Mouse (Mus musculus) CH12.LX (cell line): ENCODE data around the gene Spag5. TPM values are rescaled to one million over a fixed set of nuclear protein-coding genes. Genes with fewer than 3 reads are reported as not detected.

Experiments
- DNase-seq: peaks from one replicate; pipeline ENCODE4 v3.0.0-alpha.2; 2013; ENCODE audit errors: extremely low read depth
- H3K27ac ChIP-seq: 2 replicates; pipeline ENCODE4 v1.5.1; 2012; ENCODE audit warnings: low read depth, mild to moderate bottlenecking, control low read depth, moderate library complexity; ENCODE audit not compliant: insufficient read depth
- H3K27me3 ChIP-seq: replicated peaks from 2 replicates; pipeline ENCODE3; 2012; ENCODE audit warnings: inconsistent platforms
- H3K36me3 ChIP-seq, 2 experiments: replicated peaks in 1 of 2; 2 replicates each; pipeline versions ENCODE3 to v1.6.1; 2012; ENCODE audit warnings: inconsistent platforms in 1 of 2, low read length in 1 of 2, mild to moderate bottlenecking in 1 of 2, mixed read lengths in 1 of 2, moderate library complexity in 1 of 2; ENCODE audit not compliant: control insufficient read depth in 1 of 2, insufficient read depth in 1 of 2
- H3K4me1 ChIP-seq, 2 experiments: 2 replicates each; pipeline ENCODE4 v1.6.1; 2012; ENCODE audit warnings: inconsistent platforms in 1 of 2, moderate library complexity in 1 of 2; ENCODE audit not compliant: insufficient read depth in 2 of 2, control insufficient read depth in 1 of 2
- H3K4me2 ChIP-seq: 2 replicates; pipeline ENCODE4 v1.6.1; 2012; ENCODE audit warnings: low read depth, mild to moderate bottlenecking, control low read depth; ENCODE audit not compliant: poor library complexity, insufficient read depth, severe bottlenecking
- H3K4me3 ChIP-seq, 3 experiments: fragments of 150-350 bp in 1 of 3; sonication (generic) in 1 of 3; replicated peaks in 1 of 3; 2 replicates each; pipeline versions ENCODE3 to v1.5.1; 2011 to 2012; ENCODE audit warnings: low read depth in 2 of 3, low read length in 2 of 3, mild to moderate bottlenecking in 2 of 3, moderate library complexity in 2 of 3, control low read depth in 1 of 3, improper control_type of control experiment in 1 of 3, inconsistent platforms in 1 of 3, mixed read lengths in 1 of 3; ENCODE audit not compliant: poor library complexity in 1 of 3
- H3K79me2 ChIP-seq: replicated peaks from 2 replicates; pipeline ENCODE4 v1.6.1; 2012; ENCODE audit warnings: mild to moderate bottlenecking, moderate library complexity; ENCODE audit not compliant: control insufficient read depth, poor library complexity, insufficient read depth, severe bottlenecking; ENCODE audit errors: extremely low read depth
- H3K9ac ChIP-seq: 2 replicates; pipeline ENCODE4 v1.6.1; 2012; ENCODE audit warnings: low read depth, mild to moderate bottlenecking, control low read depth, moderate library complexity; ENCODE audit not compliant: insufficient read depth
- H3K9me3 ChIP-seq: replicated peaks from 2 replicates; pipeline ENCODE3; 2012; ENCODE audit warnings: low read length, inconsistent platforms, mixed read lengths
- CHD2 ChIP-seq: IDR thresholded peaks from 2 replicates; pipeline ENCODE4 v1.6.1; 2011; ENCODE audit warnings: low read length, improper control_type of control experiment
- CTCF ChIP-seq, 2 experiments: IDR thresholded peaks in 1 of 2; conservative IDR thresholded peaks in 1 of 2; 2 replicates each; pipeline ENCODE4 v1.5.1; 2011 to 2012; ENCODE audit warnings: low read depth in 2 of 2, low read length in 2 of 2, improper control_type of control experiment in 1 of 2, inconsistent platforms in 1 of 2, mild to moderate bottlenecking in 1 of 2, moderate library complexity in 1 of 2
- ELF1 ChIP-seq: IDR thresholded peaks from 2 replicates; pipeline ENCODE4 v1.6.1; 2014; ENCODE audit warnings: low read depth, mild to moderate bottlenecking, inconsistent platforms, low read length, improper control_type of control experiment
- EP300 ChIP-seq: IDR thresholded peaks from 2 replicates; pipeline ENCODE4 v1.6.1; 2011; ENCODE audit warnings: low read length, improper control_type of control experiment
- GABPA ChIP-seq: IDR thresholded peaks from 2 replicates; pipeline ENCODE4 v1.6.1; 2012; ENCODE audit warnings: low read depth, low read length, improper control_type of control experiment, inconsistent platforms; ENCODE audit not compliant: insufficient replicate concordance
- HCFC1 ChIP-seq: IDR thresholded peaks from 2 replicates; pipeline ENCODE4 v1.6.1; 2012; ENCODE audit warnings: low read depth, mild to moderate bottlenecking, inconsistent platforms, low read length, improper control_type of control experiment
- JUN ChIP-seq: IDR thresholded peaks from 2 replicates; pipeline ENCODE4 v1.6.1; 2011; ENCODE audit warnings: low read depth, mild to moderate bottlenecking, low read length, improper control_type of control experiment, moderate library complexity; ENCODE audit not compliant: insufficient read depth
- MAFK ChIP-seq: IDR thresholded peaks from 2 replicates; pipeline ENCODE4 v1.6.1; 2011; ENCODE audit warnings: low read length, improper control_type of control experiment; ENCODE audit not compliant: insufficient replicate concordance
- MAZ ChIP-seq: IDR thresholded peaks from 2 replicates; pipeline ENCODE4 v1.6.1; 2012; ENCODE audit warnings: low read depth, mild to moderate bottlenecking, inconsistent platforms, low read length, improper control_type of control experiment, moderate library complexity
- MEF2A ChIP-seq: IDR thresholded peaks from 2 replicates; pipeline ENCODE4 v1.6.1; 2014; ENCODE audit warnings: low read depth, mild to moderate bottlenecking, inconsistent platforms, low read length, improper control_type of control experiment, borderline replicate concordance
- MXI1 ChIP-seq: IDR thresholded peaks from 2 replicates; pipeline ENCODE4 v1.6.1; 2011; ENCODE audit warnings: mild to moderate bottlenecking, low read depth, low read length, improper control_type of control experiment
- NRF1 ChIP-seq: IDR thresholded peaks from 2 replicates; pipeline ENCODE4 v1.6.1; 2014; ENCODE audit warnings: low read depth, mild to moderate bottlenecking, inconsistent platforms, low read length, improper control_type of control experiment, moderate library complexity
- PAX5 ChIP-seq: IDR thresholded peaks from 2 replicates; pipeline ENCODE4 v1.6.1; 2012; ENCODE audit warnings: low read length, inconsistent platforms, mixed read lengths
- POLR2A ChIP-seq: IDR thresholded peaks from 2 replicates; pipeline ENCODE4 v1.6.1; 2011; ENCODE audit warnings: low read depth, mild to moderate bottlenecking, improper control_type of control experiment, low read length
- RAD21 ChIP-seq: IDR thresholded peaks from 2 replicates; pipeline ENCODE4 v1.6.1; 2011; ENCODE audit warnings: low read depth, mild to moderate bottlenecking, low read length, improper control_type of control experiment, moderate library complexity
- RCOR1 ChIP-seq: conservative IDR thresholded peaks from 2 replicates; pipeline ENCODE4 v1.6.1; 2012; ENCODE audit warnings: low read depth, mild to moderate bottlenecking, inconsistent platforms, low read length, improper control_type of control experiment
- SIN3A ChIP-seq: IDR thresholded peaks from 2 replicates; pipeline ENCODE4 v1.6.1; 2012; ENCODE audit warnings: low read length, improper control_type of control experiment, inconsistent platforms
- UBTF ChIP-seq: IDR thresholded peaks from 2 replicates; pipeline ENCODE4 v1.6.1; 2012; ENCODE audit warnings: low read depth, mild to moderate bottlenecking, inconsistent platforms, low read length, improper control_type of control experiment, moderate library complexity
- USF2 ChIP-seq: conservative IDR thresholded peaks from 2 replicates; pipeline ENCODE4 v1.6.1; 2011; ENCODE audit warnings: low read depth, low read length, improper control_type of control experiment
- ZC3H11A ChIP-seq: IDR thresholded peaks from 2 replicates; pipeline ENCODE4 v1.6.1; 2012; ENCODE audit warnings: low read depth, mild to moderate bottlenecking, inconsistent platforms, low read length, improper control_type of control experiment
- ZKSCAN1 ChIP-seq: IDR thresholded peaks from 2 replicates; pipeline ENCODE4 v1.6.1; 2012; ENCODE audit warnings: low read depth, inconsistent platforms, low read length, improper control_type of control experiment, borderline replicate concordance
- ZNF384 ChIP-seq: IDR thresholded peaks from 2 replicates; pipeline ENCODE4 v1.6.1; 2012; ENCODE audit warnings: low read depth, low read length, improper control_type of control experiment, inconsistent platforms
- dilution Hi-C: fragments of 300-500 bp; cut with MboI; formaldehyde crosslinking; loops from 2 replicates; pipeline ENCODE4 v1.14.3; 2020; ENCODE audit warnings: low sequenced_read_pairs; ENCODE audit not compliant: extremely low pct_unique_long_range_greater_than_20kb, extremely low pct_ligation_motif_present
- in situ Hi-C: fragments of 300-500 bp; cut with MboI; formaldehyde crosslinking; loops from 3 replicates; pipeline ENCODE4 v1.14.3; 2019; ENCODE audit warnings: low sequenced_read_pairs, low pct_ligation_motif_present, low pct_unique_long_range_greater_than_20kb, mixed read lengths
- polyA plus RNA-seq: library from polyadenylated mRNA; unstranded; fragments of >175 nt; gene quantifications from 2 replicates; pipeline ENCODE4 v1.2.1, GENCODE M21; 2012; ENCODE audit warnings: low read depth; ENCODE audit not compliant: insufficient read length
- total RNA-seq, 2 experiments: library from RNA; depleted of rRNA; stranded (reverse); fragments of 300-350 nt in 1 of 2; fragments of >200 nt in 1 of 2; gene quantifications; 2 replicates each; pipeline ENCODE4 v1.2.3; 2012 to 2014

The Spag5 gene
- total and polyA plus RNA-seq, 3 experiments, result 47.7 to 92.3 (median 57.0) TPM

DNA sequence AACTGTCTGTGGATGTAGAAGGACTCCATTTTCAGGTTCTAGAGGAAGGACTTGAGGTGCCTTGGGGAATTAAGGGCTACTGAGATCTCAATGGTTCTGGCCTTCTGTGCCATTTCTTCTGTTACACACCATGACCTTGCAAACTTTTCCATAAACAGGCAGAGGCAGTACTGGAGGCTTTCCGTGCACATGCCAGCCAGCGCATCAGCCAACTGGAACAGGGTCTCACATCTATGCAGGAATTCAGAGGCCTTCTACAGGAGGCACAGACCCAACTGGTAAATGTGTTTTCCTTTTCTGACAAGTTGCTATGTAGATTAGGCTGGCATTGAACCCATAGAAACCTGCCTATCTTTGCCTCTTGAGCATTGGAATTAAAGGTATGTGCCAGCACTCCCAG lies 12.3 kb downstream of the Spag5 start:
- DNase-seq, result no peak
- Histone ChIP-seq H3K4me2 (no peak overlapping the region), H3K4me3 (no peak overlapping the region), H3K36me3 (peaks cover 69 to 90% of the 10 kb centered on the region in 2 experiments), H3K27ac (no peak overlapping the region), H3K9ac (no peak overlapping the region), H3K27me3 (no peaks in the 10 kb centered on the region), H3K4me1 (peaks cover 2 to 16% of the 10 kb centered on the region in 2 experiments; a peak in 2 of 4 replicates), H3K79me2 (no peaks in the 10 kb centered on the region), H3K9me3 (no peaks in the 10 kb centered on the region)
- no peak for TF ChIP-seq CHD2
- TF ChIP-seq ZC3H11A, result no peak
- TF ChIP-seq UBTF, result no peak
- no peak for TF ChIP-seq USF2
- TF ChIP-seq MXI1, result no peak
- TF ChIP-seq ZKSCAN1, result no peak
- no peak for TF ChIP-seq HCFC1
- TF ChIP-seq JUN, result no peak
- TF ChIP-seq SIN3A, result no peak
- dilution Hi-C loops, result no loop called here
- in situ Hi-C loops, result no loop called here

- no peak for TF ChIP-seq ZNF384
- no peak for TF ChIP-seq POLR2A
- no peak for TF ChIP-seq RCOR1
- no peak for TF ChIP-seq CTCF (conservative IDR thresholded peaks at IDR 0.05 in 1 of 2, IDR thresholded peaks at IDR 0.05 in 1 of 2; ENCODE audit: low read depth in 2 of 2, low read length in 2 of 2)
- no peak for TF ChIP-seq NRF1
- no peak for TF ChIP-seq ELF1
- TF ChIP-seq ZC3H11A, result no peak
- no peak for TF ChIP-seq EP300
- no peak for TF ChIP-seq GABPA
- no peak for TF ChIP-seq MEF2A
- TF ChIP-seq RAD21, result no peak
- no peak for TF ChIP-seq PAX5
- no peak for TF ChIP-seq MAZ
- TF ChIP-seq JUN, result no peak
- TF ChIP-seq SIN3A, result no peak
- TF ChIP-seq MAFK, result no peak
- no peaks in the 10 kb centered on the region for H3K27me3 ChIP-seq
- in situ Hi-C loops (loop anchor here (5.0 kb wide), 1 partner anchor 36 kb away; no protein-coding TSS in a partner anchor), dilution Hi-C loops (no loop called here)
- H3K4me3 ChIP-seq, result no peak overlapping the region
- H3K9ac ChIP-seq, result no peak overlapping the region
- DNase-seq, result no peak
- H3K79me2 ChIP-seq, result no peaks in the 10 kb centered on the region
- H3K36me3 ChIP-seq, result peaks cover 76 to 90% of the 10 kb centered on the region in 2 experiments
- H3K27ac ChIP-seq, result no peak overlapping the region
- H3K4me1 ChIP-seq, result peaks cover 5 to 15% of the 10 kb centered on the region in 2 experiments
- H3K9me3 ChIP-seq, result no peaks in the 10 kb centered on the region
- no peak overlapping the region for H3K4me2 ChIP-seq
Measured at GRCm38 (mm10) chr11:78318411-78318810, 17.1 kb downstream of the Spag5 start.
